8 mouse cellular contexts compared by ENCODE assay signal in genomic region chr7:143679650-143680049, GRCm38 (mm10). TPM values are rescaled to one million over a fixed set of nuclear protein-coding genes. Genes with fewer than 3 reads are reported as not detected.
DNase-seq lines count a peak whose midpoint lies in the region; ATAC-seq and TF ChIP-seq lines count a peak whose summit lies in the region.
"Not testable (repeated sequence)": the region's sequence is repeated elsewhere in the genome, so short reads cannot be mapped to it uniquely, and the experiment has no call there.
"Had no signal": no experiment of that assay in that cellular context is flagged by ENCODE, and none has a peak within 500 bp of the region (broad histone marks: within the 10 kb centered on the region; RNA-seq: fewer than 3 reads in every experiment).

No protein-coding gene starts in this region.

- 84% methylated on average over 2 of the region's 2 CpGs for WGBS in intestine, embryonic 16.5 days

- H3K9ac ChIP-seq in intestine, embryonic 16.5 days (ENCODE audit: low read depth, low read length): not testable (repeated sequence)

- not testable (repeated sequence) for H3K4me1 ChIP-seq in intestine, embryonic 16.5 days (ENCODE audit: control insufficient read depth, insufficient read depth, low read length)

- ATAC-seq in Patski: peak; percentile 51
- 0 out of 2 replicates have a peak, but pooled peaks have one; percentile 42 for ATAC-seq in intestine, embryonic 16.5 days

- H3K27me3 ChIP-seq in Patski; intestine, embryonic 16.5 days (replicated peaks; ENCODE audit: control insufficient read depth, insufficient read depth, low read length): not testable (repeated sequence)

- DNase-seq in Patski (ENCODE audit: low read depth, low spot score): not testable (repeated sequence)
- peak; percentile 0 for DNase-seq in kidney, postnatal 10 days
- DNase-seq in thymus, postnatal 14 days: peak; percentile 1
- peak; percentile 7 to 36 for DNase-seq in urinary bladder, postnatal 4 days (ENCODE audit: low spot score in 2 of 2)

- in situ Hi-C loops in Patski (cut with MboI; ENCODE audit: low pct_unique_long_range_greater_than_20kb): not testable (repeated sequence)

- CTCF ChIA-PET in Patski (lab: Charles Lee): interaction anchor here (0.5 kb wide), 1 partner anchor 28 kb away, joined by 3 read pairs; no protein-coding TSS in a partner anchor

- not testable (repeated sequence) for H3K4me2 ChIP-seq in intestine, embryonic 16.5 days (ENCODE audit: low read depth, low read length)

- not testable (repeated sequence) for H3K4me3 ChIP-seq in intestine, embryonic 16.5 days (ENCODE audit: low read length)

- not testable (repeated sequence) for H3K36me3 ChIP-seq in intestine, embryonic 16.5 days (ENCODE audit: control insufficient read depth, insufficient read depth, low read length)

- not testable (repeated sequence) for TF ChIP-seq CTCF in Patski (IDR thresholded peaks at IDR 0.05)

- POLR2A ChIA-PET in Patski (lab: Charles Lee): not testable (repeated sequence)

- H3K9me3 ChIP-seq in intestine, embryonic 16.5 days (ENCODE audit: control insufficient read depth, low read length): not testable (repeated sequence)

- H3K27ac ChIP-seq in intestine, embryonic 16.5 days (ENCODE audit: low read length): not testable (repeated sequence)

RNA-seq across cellular contexts. Expression of gene Tnfrsf23, which starts 6.0 kb away (rescaled TPM):
- polyA plus RNA-seq in Patski (2021): 20.6 TPM
- polyA plus RNA-seq in intestine, embryonic 16.5 days (2015; fragmentation: Nextera tagmentation; extraction: Ambion mirVana): 1.2 and 1.4 TPM in 2 replicates
- polyA plus RNA-seq: G1E had no signal

RNA-seq across cellular contexts. Expression of gene Tnfrsf22, which starts 30.2 kb away (rescaled TPM):
- 39.1 TPM for polyA plus RNA-seq in Patski (2021)
- polyA plus RNA-seq in intestine, embryonic 16.5 days (2015; fragmentation: Nextera tagmentation; extraction: Ambion mirVana): 3.4 and 4.5 TPM in 2 replicates
- polyA plus RNA-seq: erythroblast, embryonic 14.5 days; G1E had no signal

RNA-seq across cellular contexts. Expression of gene Tnfrsf26, which starts 51.1 kb away (rescaled TPM):
- polyA plus RNA-seq in Patski (2021): 0.06 TPM
- polyA plus RNA-seq in intestine, embryonic 16.5 days (2015; fragmentation: Nextera tagmentation; extraction: Ambion mirVana): 0.27 and 0.33 TPM in 2 replicates
- polyA plus RNA-seq: erythroblast, embryonic 14.5 days; forebrain, embryonic 16.5 days; G1E had no signal
